Mouse (Mus musculus) heart, embryonic 16.5 days (tissue): ENCODE measurements around the gene Stau1. TPM values are rescaled to one million over a fixed set of nuclear protein-coding genes. Genes with fewer than 3 reads are reported as not detected.

Experiments used
- ATAC-seq: fragments of 200-750 bp; cut with Nextera tagmentation; replicated peaks from 2 replicates; pipeline ENCODE4 v1.8.0; 2017; ENCODE audit warnings: moderate number of reproducible peaks; ENCODE audit not compliant: insufficient read depth, low FRiP score; ENCODE audit errors: extremely low read depth
- H3K27ac ChIP-seq: fragments of 300-500 bp; sonication (generic); 2 replicates; pipeline ENCODE4 v1.5.1; 2014; ENCODE audit warnings: mild to moderate bottlenecking, low read length, control low read depth, moderate library complexity
- H3K27me3 ChIP-seq: fragments of 300-500 bp; sonication (generic); 2 replicates; pipeline ENCODE4 v1.6.1; 2014; ENCODE audit warnings: low read length, mixed read lengths; ENCODE audit not compliant: control insufficient read depth, insufficient read depth
- H3K36me3 ChIP-seq: fragments of 300-500 bp; sonication (generic); 2 replicates; pipeline ENCODE4 v1.6.1; 2014; ENCODE audit not compliant: control insufficient read depth, insufficient read depth
- H3K4me1 ChIP-seq: fragments of 300-500 bp; sonication (generic); 2 replicates; pipeline ENCODE4 v1.6.1; 2014; ENCODE audit warnings: low read length, mixed read lengths; ENCODE audit not compliant: control insufficient read depth, insufficient read depth
- H3K4me2 ChIP-seq: fragments of 300-500 bp; sonication (generic); 2 replicates; pipeline ENCODE4 v1.6.1; 2014; ENCODE audit warnings: low read depth, mild to moderate bottlenecking, control low read depth, low read length
- H3K4me3 ChIP-seq: fragments of 300-500 bp; sonication (generic); 2 replicates; pipeline ENCODE4 v1.5.1; 2014; ENCODE audit warnings: mild to moderate bottlenecking, control low read depth, low read length
- H3K9ac ChIP-seq: fragments of 300-500 bp; sonication (generic); 2 replicates; pipeline ENCODE4 v1.6.1; 2014; ENCODE audit warnings: low read length, control low read depth
- H3K9me3 ChIP-seq: fragments of 300-500 bp; sonication (generic); replicated peaks from 2 replicates; pipeline ENCODE4 v1.6.1; 2016; ENCODE audit warnings: low read length; ENCODE audit not compliant: control insufficient read depth
- WGBS: fragments of 180-500 bp; shearing (Covaris S2); extraction: QIAGEN DNeasy Blood & Tissue Kit; methylation state at CpG from one replicate; pipeline ENCODE4 v1.1.7; 2014; 5-methylcytosine and 5-hydroxymethylcytosine counted together
- polyA plus RNA-seq: library from polyadenylated mRNA; unstranded; fragments of >200 nt; fragmentation: Nextera tagmentation; extraction: Ambion mirVana; gene quantifications from 2 replicates; pipeline ENCODE4 v1.2.1, GENCODE M21; 2015

The Stau1 gene
- polyA plus RNA-seq, 1 experiment from 2014 or later, result 56.8 TPM

- no peak for ATAC-seq
- H3K4me2 ChIP-seq, result no peak overlapping the region
- H3K27ac ChIP-seq, result no peak overlapping the region
- no peak overlapping the region for H3K4me3 ChIP-seq
- no peaks in the 10 kb centered on the region for H3K9me3 ChIP-seq
- no peaks in the 10 kb centered on the region for H3K36me3 ChIP-seq
- WGBS, result 45% methylated on average over 1 of the region's 1 CpGs
- no peaks in the 10 kb centered on the region for H3K27me3 ChIP-seq
- no peak overlapping the region for H3K9ac ChIP-seq
- H3K4me1 ChIP-seq, result peaks cover 30% of the 10 kb centered on the region
Observed at GRCm38 (mm10) chr2:166973153-166973552, 22.9 kb downstream of the Stau1 start.

DNA sequence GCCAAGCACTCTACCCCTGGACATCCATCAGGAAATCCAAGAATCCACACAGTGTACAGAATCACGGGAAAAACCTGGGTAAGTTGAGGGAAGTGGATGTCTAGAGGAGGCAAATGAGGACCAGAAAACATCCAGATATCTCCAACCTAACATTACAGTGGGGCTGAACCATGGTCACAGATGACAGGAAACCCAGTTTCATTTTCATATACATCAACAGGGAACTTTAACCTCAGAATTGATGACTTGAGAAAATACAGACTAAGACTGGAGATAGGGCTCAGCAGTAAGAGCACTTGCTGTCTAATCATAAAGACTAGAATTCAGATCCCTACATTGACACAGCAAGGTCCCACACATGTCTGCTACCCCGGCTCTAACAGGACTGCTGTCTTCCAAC, 31.3 kb downstream of the Stau1 start:
- 84% methylated on average over 2 of the region's 2 CpGs for WGBS
- no peak overlapping the region for H3K9ac ChIP-seq
- H3K4me1 ChIP-seq, result peaks cover 3% of the 10 kb centered on the region; the same call in 1 of the 2 replicates
- no peak for ATAC-seq
- H3K4me3 ChIP-seq, result no peak overlapping the region
- no peaks in the 10 kb centered on the region for H3K9me3 ChIP-seq
- H3K36me3 ChIP-seq, result peaks cover 5% of the 10 kb centered on the region; the same call in 1 of the 2 replicates
- H3K27me3 ChIP-seq, result no peaks in the 10 kb centered on the region
- no peak overlapping the region for H3K4me2 ChIP-seq
- no peak overlapping the region for H3K27ac ChIP-seq

DNA sequence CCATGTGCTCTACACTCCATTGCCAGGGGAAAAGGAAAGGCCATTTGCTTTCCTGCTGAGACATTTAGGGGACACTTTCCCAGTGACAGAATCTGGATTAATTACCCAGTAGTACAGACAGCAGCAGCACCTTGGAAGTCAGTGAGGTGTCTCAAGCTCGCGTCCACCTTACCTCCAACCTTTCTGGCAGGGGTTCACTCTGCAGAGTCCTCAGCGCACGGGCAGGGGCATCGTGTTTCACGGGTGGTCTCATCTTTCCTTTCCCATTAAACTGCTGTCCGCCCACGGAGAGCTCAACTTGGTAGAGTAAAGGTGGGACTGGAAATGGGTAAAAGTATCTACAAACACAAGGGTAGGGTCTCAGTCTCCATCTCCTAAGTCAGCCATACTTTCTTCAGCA, 32.8 kb downstream of the Stau1 start:
- H3K36me3 ChIP-seq, result peaks cover 8% of the 10 kb centered on the region; the same call in 1 of the 2 replicates
- ATAC-seq, result no peak
- H3K4me2 ChIP-seq, result no peak overlapping the region
- H3K27ac ChIP-seq, result no peak overlapping the region
- WGBS, result 84% methylated on average over 8 of the region's 8 CpGs
- H3K4me1 ChIP-seq, result no peaks in the 10 kb centered on the region
- H3K4me3 ChIP-seq, result no peak overlapping the region
- no peaks in the 10 kb centered on the region for H3K27me3 ChIP-seq
- H3K9me3 ChIP-seq, result no peaks in the 10 kb centered on the region
- no peak overlapping the region for H3K9ac ChIP-seq

DNA sequence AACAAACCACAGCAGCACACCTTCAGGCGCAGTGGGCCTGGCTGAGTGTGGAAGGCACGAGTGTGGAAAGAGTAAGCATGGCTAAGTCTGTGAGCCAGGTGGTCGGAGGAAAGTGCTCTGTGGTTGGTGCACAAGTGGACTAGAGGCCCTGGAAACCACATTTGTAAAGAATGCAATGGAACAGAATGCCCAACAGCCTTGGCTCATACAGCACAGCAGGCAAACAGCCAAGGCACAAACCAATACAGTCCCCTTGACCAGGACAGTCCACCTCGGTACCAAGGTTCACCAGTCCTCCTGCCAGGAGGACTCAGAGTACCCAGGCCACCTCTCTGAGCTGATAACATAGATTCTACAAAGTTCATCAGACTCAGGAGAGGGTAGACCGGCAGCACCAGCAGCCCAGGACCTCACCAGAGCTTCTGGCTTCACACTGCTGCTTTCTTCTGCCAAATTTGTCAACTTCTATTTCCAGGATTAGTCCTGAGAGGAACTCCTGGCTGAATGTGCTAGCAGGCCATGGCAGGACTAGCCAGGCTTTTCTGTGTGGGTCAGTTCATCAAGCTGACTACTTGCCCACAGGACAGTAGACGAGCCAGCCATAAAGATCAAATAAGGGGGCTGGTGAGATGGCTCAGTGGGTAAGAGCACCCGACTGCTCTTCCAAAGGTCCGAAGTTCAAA, 35.3 kb downstream of the Stau1 start:
- H3K27ac ChIP-seq, result no peak overlapping the region
- H3K27me3 ChIP-seq, result no peaks in the 10 kb centered on the region
- ATAC-seq, result no peak
- H3K9me3 ChIP-seq, result no peaks in the 10 kb centered on the region
- no peaks in the 10 kb centered on the region for H3K4me1 ChIP-seq
- H3K4me2 ChIP-seq, result no peak overlapping the region
- 85% methylated on average over 8 of the region's 8 CpGs for WGBS
- peaks cover 8% of the 10 kb centered on the region; the same call in 1 of the 2 replicates for H3K36me3 ChIP-seq
- no peak overlapping the region for H3K9ac ChIP-seq
- H3K4me3 ChIP-seq, result no peak overlapping the region

DNA sequence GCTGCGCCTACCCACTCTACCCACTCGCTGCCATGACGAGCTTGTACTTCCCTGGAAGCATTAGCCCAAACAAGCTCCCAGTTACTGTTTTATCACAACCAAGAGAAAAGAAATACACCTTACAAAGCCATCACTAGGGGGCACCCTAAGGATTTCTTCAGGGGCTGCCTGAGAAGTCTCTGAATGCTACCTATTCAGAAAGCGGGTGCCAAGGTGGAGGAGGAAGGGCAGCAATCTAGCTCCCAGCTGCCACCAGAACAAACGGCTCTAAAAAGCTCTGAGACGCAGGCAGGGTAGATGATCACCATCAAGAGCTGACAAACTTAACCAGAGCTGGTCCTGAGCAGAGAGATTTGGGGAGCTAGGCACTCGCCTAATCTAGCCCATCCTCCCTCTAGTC, 39.3 kb downstream of the Stau1 start:
- no peak for ATAC-seq
- no peaks in the 10 kb centered on the region for H3K9me3 ChIP-seq
- H3K9ac ChIP-seq, result no peak overlapping the region
- H3K36me3 ChIP-seq, result peaks cover 26% of the 10 kb centered on the region
- H3K4me2 ChIP-seq, result no peak overlapping the region
- H3K27me3 ChIP-seq, result no peaks in the 10 kb centered on the region
- 57% methylated on average over 7 of the region's 7 CpGs for WGBS
- H3K27ac ChIP-seq, result no peak overlapping the region
- no peak overlapping the region for H3K4me3 ChIP-seq
- no peaks in the 10 kb centered on the region; the same call in 1 of the 2 replicates for H3K4me1 ChIP-seq

- no peak overlapping the region for H3K4me2 ChIP-seq
- no peak overlapping the region for H3K27ac ChIP-seq
- H3K36me3 ChIP-seq, result peaks cover 55% of the 10 kb centered on the region
- no peak overlapping the region for H3K4me3 ChIP-seq
- no peaks in the 10 kb centered on the region for H3K9me3 ChIP-seq
- ATAC-seq, result no peak
- no peak overlapping the region for H3K9ac ChIP-seq
- no peaks in the 10 kb centered on the region for H3K27me3 ChIP-seq
- WGBS, result 71% methylated on average over 6 of the region's 6 CpGs
- peaks cover 5% of the 10 kb centered on the region for H3K4me1 ChIP-seq
Observed at GRCm38 (mm10) chr2:166952151-166952550, 43.9 kb downstream of the Stau1 start.

GRCm38 (mm10) chr2:166950853-166951648, 45.0 kb downstream of the Stau1 start:
- WGBS, result 71% methylated on average over 14 of the region's 14 CpGs
- H3K4me3 ChIP-seq, result no peak overlapping the region
- peaks cover 5% of the 10 kb centered on the region for H3K4me1 ChIP-seq
- H3K9me3 ChIP-seq, result no peaks in the 10 kb centered on the region
- H3K4me2 ChIP-seq, result no peak overlapping the region
- H3K27ac ChIP-seq, result no peak overlapping the region
- H3K27me3 ChIP-seq, result no peaks in the 10 kb centered on the region
- peaks cover 61% of the 10 kb centered on the region for H3K36me3 ChIP-seq
- H3K9ac ChIP-seq, result no peak overlapping the region
- ATAC-seq, result no peak

DNA sequence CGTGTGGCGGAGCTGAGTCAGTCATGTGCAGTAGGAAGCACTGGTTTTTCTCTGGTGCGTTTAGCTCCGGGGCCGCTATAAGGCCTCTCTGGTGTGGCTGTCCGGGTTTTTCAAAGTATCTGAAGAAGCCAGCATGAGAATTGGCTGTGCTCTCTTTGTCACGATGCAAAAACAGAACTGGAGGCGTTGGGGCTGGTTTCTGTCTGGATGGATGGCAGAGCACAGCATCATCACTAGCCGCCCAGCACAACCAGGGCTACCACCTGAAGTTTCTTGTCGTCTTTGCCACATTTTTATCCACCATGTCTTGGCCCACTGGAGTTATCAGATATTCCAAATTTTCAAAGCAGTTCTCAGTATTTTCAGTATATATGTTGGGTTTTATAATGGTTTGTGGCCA, 47.2 kb downstream of the Stau1 start:
- Histone ChIP-seq H3K9me3 (no peaks in the 10 kb centered on the region), H3K4me3 (no peak overlapping the region), H3K27me3 (no peaks in the 10 kb centered on the region), H3K4me2 (no peak overlapping the region), H3K9ac (no peak overlapping the region), H3K4me1 (peaks cover 5% of the 10 kb centered on the region), H3K36me3 (peaks cover 59% of the 10 kb centered on the region), H3K27ac (no peak overlapping the region)
- ATAC-seq, result no peak
- 86% methylated on average over 10 of the region's 10 CpGs for WGBS

DNA sequence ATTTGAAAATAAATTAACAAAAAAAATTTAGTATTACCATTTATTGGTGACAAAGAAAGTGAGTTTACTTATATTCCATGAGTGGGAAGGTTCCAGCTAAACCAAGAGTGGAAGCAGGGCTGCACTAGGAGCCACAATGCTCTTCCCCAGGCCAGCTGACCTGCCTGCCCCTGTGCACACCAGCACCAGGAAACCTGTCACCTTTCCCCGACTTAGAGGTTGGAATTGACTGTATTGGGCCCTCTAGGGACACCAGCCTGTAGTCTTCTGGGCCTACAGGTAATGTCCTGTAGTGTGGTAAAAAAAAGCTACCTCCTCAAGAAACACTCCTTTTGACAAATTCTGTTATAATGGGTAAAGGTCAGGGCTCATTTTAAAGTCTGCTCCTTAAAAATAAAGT, 47.9 kb downstream of the Stau1 start:
- Histone ChIP-seq H3K36me3 (peaks cover 65% of the 10 kb centered on the region), H3K27me3 (no peaks in the 10 kb centered on the region), H3K27ac (no peak overlapping the region), H3K9ac (no peak overlapping the region), H3K4me2 (no peak overlapping the region), H3K9me3 (no peaks in the 10 kb centered on the region), H3K4me3 (no peak overlapping the region), H3K4me1 (peaks cover 5% of the 10 kb centered on the region)
- 58% methylated on average over 1 of the region's 1 CpGs for WGBS
- no peak for ATAC-seq
